Mouse (Mus musculus) embryonic facial prominence, embryonic 11.5 days (tissue): ENCODE data around the gene Htr1b. TPM values are rescaled to one million over a fixed set of nuclear protein-coding genes. Genes with fewer than 3 reads are reported as not detected.
A peak's percentile ranks its signal among the peaks of the same experiment; 100 is the strongest.

ENCODE experiments used
- ATAC-seq: fragments of 200-750 bp; cut with Nextera tagmentation; replicated peaks from 2 replicates; pipeline ENCODE4 v1.8.0; 2017; ENCODE audit warnings: low read depth; ENCODE audit not compliant: insufficient number of reproducible peaks, low FRiP score, low TSS enrichment
- DNase-seq: peaks from one replicate; pipeline ENCODE4 v3.0.0-alpha.2; 2015; ENCODE audit warnings: low spot score
- H3K27ac ChIP-seq: fragments of 300-500 bp; sonication (generic); replicated peaks from 2 replicates; pipeline ENCODE4 v1.5.1; 2014; ENCODE audit warnings: mild to moderate bottlenecking, low read depth, low read length, control low read depth
- H3K27me3 ChIP-seq: fragments of 300-500 bp; sonication (generic); 2 replicates; pipeline ENCODE4 v1.6.1; 2014; ENCODE audit warnings: mild to moderate bottlenecking, low read length, moderate library complexity, mixed read lengths; ENCODE audit not compliant: control insufficient read depth, insufficient read depth
- H3K36me3 ChIP-seq: fragments of 300-500 bp; sonication (generic); replicated peaks from 2 replicates; pipeline ENCODE4 v1.6.1; 2014; ENCODE audit warnings: low read depth, mild to moderate bottlenecking, low read length, moderate library complexity, mixed read lengths; ENCODE audit not compliant: control insufficient read depth, insufficient read depth
- H3K4me1 ChIP-seq: fragments of 300-500 bp; sonication (generic); 2 replicates; pipeline ENCODE4 v1.6.1; 2014; ENCODE audit warnings: low read length, mixed read lengths; ENCODE audit not compliant: control insufficient read depth, insufficient read depth
- H3K4me2 ChIP-seq: fragments of 300-500 bp; sonication (generic); 2 replicates; pipeline ENCODE4 v1.6.1; 2014; ENCODE audit warnings: low read depth, mild to moderate bottlenecking, control low read depth, low read length, moderate library complexity
- H3K4me3 ChIP-seq: fragments of 300-500 bp; sonication (generic); 2 replicates; pipeline ENCODE4 v1.5.1; 2014; ENCODE audit warnings: low read depth, low read length, control low read depth
- H3K9ac ChIP-seq: fragments of 300-500 bp; sonication (generic); replicated peaks from 2 replicates; pipeline ENCODE4 v1.6.1; 2014; ENCODE audit warnings: mild to moderate bottlenecking, control low read depth, low read length
- H3K9me3 ChIP-seq: fragments of 300-500 bp; sonication (generic); replicated peaks from 2 replicates; pipeline ENCODE4 v1.6.1; 2016; ENCODE audit warnings: mild to moderate bottlenecking, low read length, inconsistent platforms, mixed read lengths; ENCODE audit not compliant: control insufficient read depth
- WGBS: fragments of 180-500 bp; shearing (Covaris S2); extraction: QIAGEN DNeasy Blood & Tissue Kit; methylation state at CpG from one replicate; pipeline ENCODE4 v1.1.7; 2014; 5-methylcytosine and 5-hydroxymethylcytosine counted together
- polyA plus RNA-seq: library from polyadenylated mRNA; unstranded; fragments of >200 nt; fragmentation: Nextera tagmentation; extraction: Ambion mirVana; gene quantifications from 2 replicates; pipeline ENCODE4 v1.2.1, GENCODE M21; 2014

Htr1b gene
- 0.69 and 1.2 TPM in 2 replicates for polyA plus RNA-seq

DNA sequence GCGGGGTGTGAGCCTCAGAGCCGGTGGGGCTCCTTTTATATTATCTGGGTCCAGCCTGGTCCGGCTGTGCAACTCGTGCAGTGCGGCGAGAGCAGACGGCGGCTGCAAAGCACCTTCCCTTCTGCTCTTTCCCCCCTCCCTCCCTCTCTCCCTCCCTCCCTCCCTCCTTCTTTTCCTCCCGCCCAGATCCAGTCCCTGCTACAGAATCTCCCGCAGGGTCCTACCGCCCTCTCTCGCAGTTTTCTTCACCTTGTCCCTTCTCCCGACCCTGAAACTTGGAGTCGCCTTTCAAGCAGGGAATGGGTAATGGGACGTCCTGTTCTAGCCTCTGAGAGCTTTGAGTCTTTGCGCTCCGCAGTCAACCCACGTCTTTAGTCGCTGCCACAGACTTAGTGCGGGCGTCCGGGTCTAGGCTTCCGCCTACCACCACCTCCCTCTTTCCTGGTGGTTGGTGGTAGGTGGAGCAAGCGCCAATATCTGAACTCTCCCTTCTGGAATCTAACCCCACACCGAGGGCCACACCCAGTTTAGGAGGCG, at the start of gene Htr1b:
TSS of gene Htr1b (minus strand) at position 392 of the 537 bp plus-strand sequence.
- peaks cover 16% of the 10 kb centered on the region; the same call in 1 of the 2 replicates for H3K27me3 ChIP-seq
- ATAC-seq (peak; percentile 77), DNase-seq (peak; percentile 67)
- H3K27ac ChIP-seq = no peak within 1 kb of the TSS
- peak within 1 kb of the TSS; percentile 75 for H3K4me3 ChIP-seq
- H3K4me1 ChIP-seq = no peaks in the 10 kb centered on the region
- H3K4me2 ChIP-seq = peak within 1 kb of the TSS; percentile 99
- no peaks in the 10 kb centered on the region for H3K9me3 ChIP-seq
- peak within 1 kb of the TSS; percentile 63 for H3K9ac ChIP-seq
- H3K36me3 ChIP-seq = no peaks in the 10 kb centered on the region
- 0% methylated on average over 26 of the region's 26 CpGs for WGBS

DNA sequence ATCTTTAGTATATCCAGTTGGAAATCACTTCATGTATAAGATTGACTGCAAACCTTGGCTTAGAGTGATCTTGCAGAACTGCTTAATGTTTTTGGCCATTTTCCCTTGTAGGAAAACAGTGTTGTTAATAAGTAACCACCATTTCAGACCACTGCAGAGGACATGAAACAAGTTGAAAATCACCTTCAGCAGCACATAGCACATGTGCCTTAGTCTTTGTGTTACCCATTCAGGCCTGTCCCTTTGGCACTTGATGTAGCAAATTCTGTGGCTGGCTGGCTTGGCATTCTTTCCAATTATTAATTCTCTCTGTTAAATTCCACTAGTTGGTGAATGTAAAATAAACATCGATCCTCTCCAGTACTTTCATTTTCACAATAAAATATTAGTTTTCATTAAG, 43.1 kb upstream of the Htr1b start:
- WGBS = 93% methylated on average over 1 of the region's 1 CpGs
- H3K36me3 ChIP-seq = no peaks in the 10 kb centered on the region
- ATAC-seq (no peak), DNase-seq (no peak)
- H3K27ac ChIP-seq = no peak overlapping the region
- no peaks in the 10 kb centered on the region for H3K27me3 ChIP-seq
- no peak overlapping the region for H3K9ac ChIP-seq
- no peaks in the 10 kb centered on the region for H3K9me3 ChIP-seq
- no peak overlapping the region for H3K4me2 ChIP-seq
- no peaks in the 10 kb centered on the region for H3K4me1 ChIP-seq
- no peak overlapping the region for H3K4me3 ChIP-seq

DNA sequence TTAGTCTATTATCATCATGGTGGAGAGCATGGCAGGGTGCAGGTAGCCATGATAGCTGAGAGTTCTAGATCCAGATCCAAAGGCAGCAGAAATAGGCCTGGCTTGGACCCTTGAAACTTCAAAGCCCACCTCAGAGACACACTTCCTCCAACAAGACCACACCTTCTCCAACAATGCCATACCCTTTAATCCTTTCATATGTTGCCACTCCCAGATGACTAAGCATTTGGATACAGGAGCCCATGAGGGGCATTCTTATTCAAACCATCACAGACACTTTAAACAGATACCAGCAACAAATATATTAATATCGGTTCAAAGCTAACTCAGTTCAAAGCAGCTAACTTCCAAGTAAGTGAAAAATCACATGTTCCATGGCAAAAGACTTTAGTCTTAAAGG, 3.9 kb upstream of the Htr1b start:
- ATAC-seq (no peak), DNase-seq (no peak)
- no peaks in the 10 kb centered on the region for H3K36me3 ChIP-seq
- peaks cover 3% of the 10 kb centered on the region; the same call in 1 of the 2 replicates for H3K27me3 ChIP-seq
- H3K4me3 ChIP-seq = no peak overlapping the region
- 93% methylated on average over 1 of the region's 1 CpGs for WGBS
- no peak overlapping the region for H3K4me2 ChIP-seq
- H3K9me3 ChIP-seq = no peaks in the 10 kb centered on the region
- no peak overlapping the region for H3K27ac ChIP-seq
- H3K4me1 ChIP-seq = no peaks in the 10 kb centered on the region
- H3K9ac ChIP-seq = no peak overlapping the region

DNA sequence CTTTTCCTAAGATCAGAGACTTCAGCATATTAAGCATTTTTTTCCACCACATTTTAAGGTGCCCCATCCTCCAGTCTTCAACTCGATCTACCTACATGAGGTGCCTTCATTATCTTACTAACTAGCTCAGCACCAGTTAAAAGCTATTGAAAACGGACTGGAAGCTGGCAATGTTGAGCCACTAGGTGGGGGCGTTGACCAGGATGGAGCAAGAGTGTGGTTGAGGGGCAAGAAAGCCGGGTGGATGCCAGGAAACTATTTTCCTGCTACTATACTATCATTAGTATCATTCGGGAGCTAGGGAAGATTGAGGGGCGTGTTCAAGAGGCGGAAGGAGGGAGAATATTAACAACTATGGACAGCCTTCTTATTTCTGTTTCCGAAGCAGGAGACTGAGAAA, 1.5 kb upstream of the Htr1b start:
- ATAC-seq (no peak), DNase-seq (peak; percentile 64)
- no peaks in the 10 kb centered on the region for H3K36me3 ChIP-seq
- H3K27me3 ChIP-seq = peaks cover 16% of the 10 kb centered on the region; the same call in 1 of the 2 replicates
- no peak overlapping the region for H3K27ac ChIP-seq
- no peak overlapping the region for H3K4me3 ChIP-seq
- no peaks in the 10 kb centered on the region for H3K9me3 ChIP-seq
- no peaks in the 10 kb centered on the region for H3K4me1 ChIP-seq
- no peak overlapping the region; the same call in 1 of the 2 replicates for H3K4me2 ChIP-seq
- 7% methylated on average over 8 of the region's 8 CpGs for WGBS
- no peak overlapping the region for H3K9ac ChIP-seq

- no peak overlapping the region for H3K27ac ChIP-seq
- peak overlapping the region; percentile 75 for H3K4me3 ChIP-seq
- no peaks in the 10 kb centered on the region for H3K36me3 ChIP-seq
- 2% methylated on average over 10 of the region's 10 CpGs for WGBS
- H3K4me1 ChIP-seq = no peaks in the 10 kb centered on the region
- ATAC-seq (no peak), DNase-seq (peak; percentile 24)
- peaks cover 16% of the 10 kb centered on the region; the same call in 1 of the 2 replicates for H3K27me3 ChIP-seq
- H3K9ac ChIP-seq = no peak overlapping the region
- H3K4me2 ChIP-seq = peak overlapping the region; percentile 99
- no peaks in the 10 kb centered on the region for H3K9me3 ChIP-seq
These were observed 535 bp upstream of the Htr1b start for GRCm38 (mm10) chr9:81634163-81634562.

DNA sequence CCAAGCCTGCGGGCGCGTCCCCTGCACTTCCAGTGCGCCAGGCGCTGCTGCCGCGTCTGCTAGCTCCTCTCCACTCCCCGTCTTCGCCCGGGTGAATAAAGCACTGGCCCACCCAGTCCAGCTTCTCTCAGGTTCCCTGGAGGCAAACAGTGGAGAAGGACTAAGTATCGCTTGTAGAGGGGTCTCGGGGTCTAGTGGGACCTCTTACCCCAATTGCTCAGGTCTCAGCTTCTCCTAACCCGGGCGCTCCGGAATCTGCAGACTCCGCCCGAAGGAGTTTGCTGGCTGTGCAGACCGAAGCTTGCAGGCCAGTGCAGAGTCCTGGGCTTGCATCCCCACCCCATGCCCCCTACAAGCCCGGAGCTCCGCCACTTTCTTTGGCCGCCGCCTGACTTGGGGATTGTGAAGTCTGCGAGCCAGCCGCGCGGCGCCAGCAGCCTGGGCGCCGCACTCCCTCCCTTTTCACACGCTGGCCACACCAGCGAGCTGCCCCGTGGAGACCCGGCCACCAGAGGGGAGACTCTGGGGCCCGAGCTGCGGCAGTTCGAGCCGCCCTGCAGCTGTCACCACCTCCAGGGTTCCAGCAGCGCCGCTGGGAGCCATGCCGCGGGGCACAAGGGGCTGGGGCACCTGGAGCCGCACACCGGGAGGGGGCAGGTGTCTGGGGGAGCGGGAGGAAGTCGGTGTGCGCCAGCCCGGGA, 742 bp downstream of the Htr1b start:
- peak overlapping the region; percentile 75 for H3K4me3 ChIP-seq
- H3K27ac ChIP-seq = no peak overlapping the region
- no peaks in the 10 kb centered on the region for H3K4me1 ChIP-seq
- H3K9ac ChIP-seq = peak overlapping the region; percentile 63
- ATAC-seq (peak; percentile 71), DNase-seq (peak; percentile 56)
- 0% methylated on average over 47 of the region's 47 CpGs for WGBS
- no peaks in the 10 kb centered on the region for H3K9me3 ChIP-seq
- H3K27me3 ChIP-seq = peaks cover 16% of the 10 kb centered on the region; the same call in 1 of the 2 replicates
- no peaks in the 10 kb centered on the region for H3K36me3 ChIP-seq
- peak overlapping the region; percentile 99 for H3K4me2 ChIP-seq

GRCm38 (mm10) chr9:81632191-81632735, 1.4 kb downstream of the Htr1b start:
- peak; percentile 10 for DNase-seq
- H3K36me3 ChIP-seq = no peaks in the 10 kb centered on the region
- H3K4me3 ChIP-seq = peak overlapping the region; percentile 75
- H3K9me3 ChIP-seq = no peaks in the 10 kb centered on the region
- H3K27ac ChIP-seq = no peak overlapping the region
- H3K4me2 ChIP-seq = peak overlapping the region; percentile 99
- under 1% methylated on average over 31 of the region's 31 CpGs for WGBS
- peak; percentile 37; the same call in 1 of the 2 replicates for ATAC-seq
- H3K9ac ChIP-seq = peak overlapping the region; percentile 63
- H3K27me3 ChIP-seq = peaks cover 16% of the 10 kb centered on the region; the same call in 1 of the 2 replicates
- no peaks in the 10 kb centered on the region for H3K4me1 ChIP-seq

GRCm38 (mm10) chr9:81631581-81632091, 2.0 kb downstream of the Htr1b start:
- DNase-seq (peak; percentile 48), ATAC-seq (no peak)
- Histone ChIP-seq H3K4me3 (peak overlapping the region; percentile 75), H3K4me1 (no peaks in the 10 kb centered on the region), H3K9me3 (no peaks in the 10 kb centered on the region), H3K27me3 (peaks cover 16% of the 10 kb centered on the region; the same call in 1 of the 2 replicates), H3K4me2 (peak overlapping the region; percentile 99), H3K36me3 (no peaks in the 10 kb centered on the region), H3K9ac (no peak overlapping the region), H3K27ac (no peak overlapping the region)
- WGBS = 2% methylated on average over 27 of the region's 27 CpGs
